Mouse (Mus musculus): ENCODE measurements around the gene Vsig1. TPM values are rescaled to one million over a fixed set of nuclear protein-coding genes. Genes with fewer than 3 reads are reported as not detected.
A peak's percentile ranks its signal among the peaks of the same experiment; 100 is the strongest.

Vsig1 gene
- polyA plus RNA-seq, 1 experiment from 2014 or later, result 0.32 TPM

GRCm38 (mm10) chrX:140936271-140936670, 28.9 kb downstream of the Vsig1 start:
- H3K27ac ChIP-seq (replicated peaks; ENCODE audit: low read depth, low read length), result no peak overlapping the region
- peaks cover 24% of the 10 kb centered on the region for H3K27me3 ChIP-seq (replicated peaks; ENCODE audit: control insufficient read depth, insufficient read depth, low read length)
- DNase-seq (ENCODE audit: low spot score) (no peak), ATAC-seq (ENCODE audit: low read depth) (no peak)
- no peak overlapping the region for H3K9ac ChIP-seq (ENCODE audit: low read depth, low read length)
- WGBS, result 60% methylated on average over 5 of the region's 5 CpGs
- H3K4me2 ChIP-seq (ENCODE audit: low read depth, low read length), result no peak overlapping the region
- no peaks in the 10 kb centered on the region for H3K4me1 ChIP-seq (ENCODE audit: control insufficient read depth, insufficient read depth, low read length)
- no peak overlapping the region for H3K4me3 ChIP-seq (ENCODE audit: low read depth, low read length)
- no peaks in the 10 kb centered on the region for H3K9me3 ChIP-seq (ENCODE audit: control insufficient read depth, low read length)
- H3K36me3 ChIP-seq (ENCODE audit: control insufficient read depth, insufficient read depth, low read length), result no peaks in the 10 kb centered on the region

- no peak for DNase-seq (ENCODE audit: low spot score)
- 92% methylated on average over 4 of the region's 4 CpGs for WGBS
- no peak overlapping the region for H3K9ac ChIP-seq (ENCODE audit: low read depth, low read length)
- no peak for ATAC-seq (ENCODE audit: low read depth)
- H3K27me3 ChIP-seq (replicated peaks; ENCODE audit: control insufficient read depth, insufficient read depth, low read length), result peaks cover 19% of the 10 kb centered on the region; the same call in 1 of the 2 replicates
- H3K36me3 ChIP-seq (ENCODE audit: control insufficient read depth, insufficient read depth, low read length), result 0 out of 2 replicates have a peak, but pooled peaks cover 7% of the 10 kb centered on the region
- H3K4me3 ChIP-seq (ENCODE audit: low read depth, low read length), result no peak overlapping the region
- no peaks in the 10 kb centered on the region for H3K9me3 ChIP-seq (ENCODE audit: control insufficient read depth, low read length)
- no peak overlapping the region for H3K4me2 ChIP-seq (ENCODE audit: low read depth, low read length)
- no peak overlapping the region for H3K27ac ChIP-seq (replicated peaks; ENCODE audit: low read depth, low read length)
- H3K4me1 ChIP-seq (ENCODE audit: control insufficient read depth, insufficient read depth, low read length), result no peaks in the 10 kb centered on the region
Observed at GRCm38 (mm10) chrX:140953618-140954017, 46.2 kb downstream of the Vsig1 start.

GRCm38 (mm10) chrX:140956272-140956940, 49.0 kb downstream of the Vsig1 start, which contains the start of the genes Psmd10 and Atg4a:
Gene Psmd10 (minus strand): TSS chrX:140956728.
Gene Atg4a (plus strand): TSS chrX:140956907.
- peak; percentile 99 for ATAC-seq (ENCODE audit: low read depth)
- no peak within 1 kb of the TSS; the same call in 1 of the 2 replicates for H3K27ac ChIP-seq (replicated peaks; ENCODE audit: low read depth, low read length)

GRCm38 (mm10) chrX:140956959-140957358, 49.6 kb downstream of the Vsig1 start:
- no peak for DNase-seq (ENCODE audit: low spot score)
- Histone ChIP-seq H3K36me3 (ENCODE audit: control insufficient read depth, insufficient read depth, low read length) (0 out of 2 replicates have a peak, but pooled peaks cover 6% of the 10 kb centered on the region), H3K9ac (ENCODE audit: low read depth, low read length) (peak overlapping the region; percentile 40; the same call in 1 of the 2 replicates), H3K27me3 (replicated peaks; ENCODE audit: control insufficient read depth, insufficient read depth, low read length) (peaks cover 8% of the 10 kb centered on the region; the same call in 1 of the 2 replicates), H3K4me1 (ENCODE audit: control insufficient read depth, insufficient read depth, low read length) (no peaks in the 10 kb centered on the region), H3K4me2 (ENCODE audit: low read depth, low read length) (peak overlapping the region; percentile 57), H3K9me3 (ENCODE audit: control insufficient read depth, low read length) (no peaks in the 10 kb centered on the region), H3K27ac (replicated peaks; ENCODE audit: low read depth, low read length) (no peak overlapping the region), H3K4me3 (ENCODE audit: low read depth, low read length) (peak overlapping the region; percentile 44)
- 17% methylated on average over 5 of the region's 5 CpGs for WGBS
- ATAC-seq (ENCODE audit: low read depth), result peak; percentile 54

More at GRCm38 (mm10) chrX:140956272-140956940, 49.0 kb downstream of the Vsig1 start, which contains the start of the genes Psmd10 and Atg4a:
- Histone ChIP-seq H3K9me3 (ENCODE audit: control insufficient read depth, low read length) (no peaks in the 10 kb centered on the region), H3K27me3 (replicated peaks; ENCODE audit: control insufficient read depth, insufficient read depth, low read length) (peaks cover 8% of the 10 kb centered on the region; the same call in 1 of the 2 replicates), H3K9ac (ENCODE audit: low read depth, low read length) (peak within 1 kb of the TSS; percentile 60), H3K4me3 (ENCODE audit: low read depth, low read length) (peak within 1 kb of the TSS; percentile 50), H3K36me3 (ENCODE audit: control insufficient read depth, insufficient read depth, low read length) (0 out of 2 replicates have a peak, but pooled peaks cover 7% of the 10 kb centered on the region), H3K4me2 (ENCODE audit: low read depth, low read length) (peak within 1 kb of the TSS; percentile 57), H3K4me1 (ENCODE audit: control insufficient read depth, insufficient read depth, low read length) (no peaks in the 10 kb centered on the region)
- peak; percentile 98 for DNase-seq (ENCODE audit: low spot score)
- 21% methylated on average over 22 of the region's 23 CpGs for WGBS

GRCm38 (mm10) chrX:140978943-140979342, 71.5 kb downstream of the Vsig1 start:
- no peak for DNase-seq (ENCODE audit: low spot score)
- Histone ChIP-seq H3K36me3 (ENCODE audit: control insufficient read depth, insufficient read depth, low read length) (no peaks in the 10 kb centered on the region), H3K9ac (ENCODE audit: low read depth, low read length) (no peak overlapping the region), H3K27me3 (replicated peaks; ENCODE audit: control insufficient read depth, insufficient read depth, low read length) (peaks cover 27% of the 10 kb centered on the region), H3K4me2 (ENCODE audit: low read depth, low read length) (no peak overlapping the region), H3K27ac (replicated peaks; ENCODE audit: low read depth, low read length) (no peak overlapping the region), H3K9me3 (ENCODE audit: control insufficient read depth, low read length) (no peaks in the 10 kb centered on the region), H3K4me3 (ENCODE audit: low read depth, low read length) (no peak overlapping the region), H3K4me1 (ENCODE audit: control insufficient read depth, insufficient read depth, low read length) (0 out of 2 replicates have a peak, but pooled peaks cover 9% of the 10 kb centered on the region)
- 93% methylated on average over 1 of the region's 1 CpGs for WGBS
- no peak for ATAC-seq (ENCODE audit: low read depth)

GRCm38 (mm10) chrX:140979546-140979945, 72.1 kb downstream of the Vsig1 start:
- Histone ChIP-seq H3K27ac (replicated peaks; ENCODE audit: low read depth, low read length) (no peak overlapping the region), H3K9ac (ENCODE audit: low read depth, low read length) (no peak overlapping the region), H3K4me3 (ENCODE audit: low read depth, low read length) (no peak overlapping the region), H3K27me3 (replicated peaks; ENCODE audit: control insufficient read depth, insufficient read depth, low read length) (peaks cover 33% of the 10 kb centered on the region), H3K9me3 (ENCODE audit: control insufficient read depth, low read length) (no peaks in the 10 kb centered on the region), H3K36me3 (ENCODE audit: control insufficient read depth, insufficient read depth, low read length) (no peaks in the 10 kb centered on the region), H3K4me2 (ENCODE audit: low read depth, low read length) (no peak overlapping the region), H3K4me1 (ENCODE audit: control insufficient read depth, insufficient read depth, low read length) (0 out of 2 replicates have a peak, but pooled peaks cover 9% of the 10 kb centered on the region)
- peak; percentile 79 for DNase-seq (ENCODE audit: low spot score)
- WGBS, result 55% methylated on average over 2 of the region's 2 CpGs
- ATAC-seq (ENCODE audit: low read depth), result 0 out of 2 replicates have a peak, but pooled peaks have one; percentile 63

- ATAC-seq (ENCODE audit: low read depth) (no peak), DNase-seq (ENCODE audit: low spot score) (no peak)
- no peak overlapping the region for H3K27ac ChIP-seq (replicated peaks; ENCODE audit: low read depth, low read length)
- no peaks in the 10 kb centered on the region for H3K9me3 ChIP-seq (ENCODE audit: control insufficient read depth, low read length)
- no peaks in the 10 kb centered on the region for H3K36me3 ChIP-seq (ENCODE audit: control insufficient read depth, insufficient read depth, low read length)
- no peak overlapping the region for H3K4me2 ChIP-seq (ENCODE audit: low read depth, low read length)
- no peak overlapping the region for H3K4me3 ChIP-seq (ENCODE audit: low read depth, low read length)
- H3K9ac ChIP-seq (ENCODE audit: low read depth, low read length), result no peak overlapping the region
- peaks cover 31% of the 10 kb centered on the region for H3K27me3 ChIP-seq (replicated peaks; ENCODE audit: control insufficient read depth, insufficient read depth, low read length)
- 45% methylated on average over 4 of the region's 4 CpGs for WGBS
- 0 out of 2 replicates have a peak, but pooled peaks cover 9% of the 10 kb centered on the region for H3K4me1 ChIP-seq (ENCODE audit: control insufficient read depth, insufficient read depth, low read length)
Observed at GRCm38 (mm10) chrX:140980163-140980562, 72.8 kb downstream of the Vsig1 start.

GRCm38 (mm10) chrX:140983206-140983960, 76.0 kb downstream of the Vsig1 start:
- no peak overlapping the region for H3K27ac ChIP-seq (replicated peaks; ENCODE audit: low read depth, low read length)
- no peak overlapping the region for H3K4me3 ChIP-seq (ENCODE audit: low read depth, low read length)
- no peaks in the 10 kb centered on the region for H3K36me3 ChIP-seq (ENCODE audit: control insufficient read depth, insufficient read depth, low read length)
- DNase-seq (ENCODE audit: low spot score) (no peak), ATAC-seq (ENCODE audit: low read depth) (no peak)
- WGBS, result 41% methylated on average over 6 of the region's 6 CpGs
- H3K9ac ChIP-seq (ENCODE audit: low read depth, low read length), result no peak overlapping the region
- no peak overlapping the region for H3K4me2 ChIP-seq (ENCODE audit: low read depth, low read length)
- peaks cover 33% of the 10 kb centered on the region for H3K27me3 ChIP-seq (replicated peaks; ENCODE audit: control insufficient read depth, insufficient read depth, low read length)
- H3K4me1 ChIP-seq (ENCODE audit: control insufficient read depth, insufficient read depth, low read length), result 0 out of 2 replicates have a peak, but pooled peaks cover 9% of the 10 kb centered on the region
- no peaks in the 10 kb centered on the region for H3K9me3 ChIP-seq (ENCODE audit: control insufficient read depth, low read length)

All from embryonic facial prominence, embryonic 14.5 days (tissue).